Mouse (Mus musculus): ENCODE measurements around the gene Mcemp1. TPM values are rescaled to one million over a fixed set of nuclear protein-coding genes. Genes with fewer than 3 reads are reported as not detected.

The Mcemp1 gene
- polyA plus RNA-seq, 1 experiment: not detected

DNA sequence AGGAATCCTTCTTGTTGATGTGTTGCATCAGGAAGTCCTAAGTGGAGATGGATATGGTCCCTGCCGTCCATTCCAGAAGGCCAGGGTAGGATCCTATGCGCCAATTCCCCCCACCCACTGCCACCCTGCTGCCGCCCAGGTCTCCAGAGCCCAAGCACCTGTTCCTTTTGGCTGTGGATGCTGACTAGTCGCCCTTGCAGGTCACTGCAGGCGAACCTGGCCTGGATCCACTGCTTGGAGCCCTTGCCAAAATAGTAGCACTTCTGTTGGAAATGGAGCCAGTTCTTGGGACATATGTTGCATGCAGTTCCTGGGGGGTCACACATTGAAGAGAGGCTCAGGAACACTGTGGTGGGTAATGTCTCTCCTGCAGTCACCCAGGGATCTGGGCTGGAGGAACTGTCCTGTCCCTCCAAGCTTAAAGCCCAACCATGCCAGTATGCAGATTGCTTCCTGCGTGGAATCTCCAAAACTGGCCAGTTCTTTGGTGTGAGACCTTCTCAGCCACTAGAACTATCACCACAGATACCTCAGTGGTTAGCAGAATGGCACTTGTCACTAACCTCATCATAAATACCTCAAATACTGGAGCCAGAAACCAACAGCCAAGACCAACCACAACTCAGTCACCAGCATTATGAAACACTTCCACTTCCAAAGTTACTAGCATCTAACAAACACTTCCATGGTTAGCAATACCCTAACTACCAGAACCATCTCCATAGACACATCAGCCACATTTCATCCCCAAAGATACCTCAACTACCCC, 18.0 kb downstream of the Mcemp1 start:
- H3K4me3 ChIP-seq (ENCODE audit: insufficient read depth, low read length): no peak overlapping the region
- TF ChIP-seq CTCF (IDR thresholded peaks at IDR 0.05; ENCODE audit: borderline replicate concordance, insufficient read depth, low read length): no peak
- no peak for TF ChIP-seq POLR2A (IDR thresholded peaks at IDR 0.05; ENCODE audit: low read depth, low read length)
- H3K4me1 ChIP-seq (ENCODE audit: control insufficient read depth, insufficient read depth, low read length): no peaks in the 10 kb centered on the region
- no peak overlapping the region for H3K27ac ChIP-seq (ENCODE audit: insufficient read depth, low read length)

DNA sequence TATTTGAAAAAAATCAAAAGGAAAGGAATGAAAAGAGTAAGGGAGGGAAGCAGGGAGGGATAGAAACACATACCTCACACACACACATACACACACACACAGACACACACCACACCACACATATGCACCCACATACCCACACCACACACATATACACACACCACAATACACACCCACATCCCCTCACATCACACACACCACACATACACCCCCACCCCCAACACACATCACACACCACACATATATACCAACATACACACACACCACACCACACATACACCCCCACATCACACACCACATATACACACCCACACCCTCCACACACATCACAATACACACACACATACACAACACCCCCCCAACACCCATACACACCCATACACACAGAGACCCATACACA, 19.0 kb downstream of the Mcemp1 start:
- H3K4me1 ChIP-seq (ENCODE audit: control insufficient read depth, insufficient read depth, low read length): no peaks in the 10 kb centered on the region
- H3K4me3 ChIP-seq (ENCODE audit: insufficient read depth, low read length): no peak overlapping the region
- H3K27ac ChIP-seq (ENCODE audit: insufficient read depth, low read length): no peak overlapping the region
- TF ChIP-seq CTCF (IDR thresholded peaks at IDR 0.05; ENCODE audit: borderline replicate concordance, insufficient read depth, low read length): no peak
- no peak; the same call in 1 of the 2 replicates for TF ChIP-seq POLR2A (IDR thresholded peaks at IDR 0.05; ENCODE audit: low read depth, low read length)

DNA sequence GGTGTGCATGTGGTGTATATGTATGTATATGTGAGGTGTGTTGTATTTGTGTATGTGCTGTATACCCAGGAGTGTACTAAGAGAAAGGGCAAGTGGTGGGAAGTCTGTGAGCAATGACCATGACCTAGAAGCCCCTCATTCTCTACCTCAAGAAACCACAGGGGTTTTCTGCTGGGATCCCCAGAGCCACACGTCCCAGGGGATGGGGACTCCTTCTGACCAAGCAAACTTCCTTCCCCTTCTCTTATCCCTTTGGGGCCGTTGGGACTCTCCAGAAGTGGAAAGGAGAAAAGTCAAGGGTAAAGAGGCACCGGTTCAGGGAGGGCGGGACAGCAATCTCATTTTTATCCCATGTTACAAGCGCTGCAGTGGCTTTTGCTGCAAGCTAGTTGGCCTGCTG, 19.9 kb downstream of the Mcemp1 start:
- no peak overlapping the region for H3K27ac ChIP-seq (ENCODE audit: insufficient read depth, low read length)
- no peaks in the 10 kb centered on the region for H3K4me1 ChIP-seq (ENCODE audit: control insufficient read depth, insufficient read depth, low read length)
- no peak overlapping the region for H3K4me3 ChIP-seq (ENCODE audit: insufficient read depth, low read length)
- no peak for TF ChIP-seq CTCF (IDR thresholded peaks at IDR 0.05; ENCODE audit: borderline replicate concordance, insufficient read depth, low read length)
- TF ChIP-seq POLR2A (IDR thresholded peaks at IDR 0.05; ENCODE audit: low read depth, low read length): no peak

GRCm38 (mm10) chr8:3687537-3687936, 22.0 kb downstream of the Mcemp1 start:
- Histone ChIP-seq H3K4me1 (ENCODE audit: control insufficient read depth, insufficient read depth, low read length) (no peaks in the 10 kb centered on the region), H3K4me3 (ENCODE audit: insufficient read depth, low read length) (no peak overlapping the region), H3K27ac (ENCODE audit: insufficient read depth, low read length) (no peak overlapping the region)
- no peak for TF ChIP-seq CTCF (IDR thresholded peaks at IDR 0.05; ENCODE audit: borderline replicate concordance, insufficient read depth, low read length)
- no peak for TF ChIP-seq POLR2A (IDR thresholded peaks at IDR 0.05; ENCODE audit: low read depth, low read length)

DNA sequence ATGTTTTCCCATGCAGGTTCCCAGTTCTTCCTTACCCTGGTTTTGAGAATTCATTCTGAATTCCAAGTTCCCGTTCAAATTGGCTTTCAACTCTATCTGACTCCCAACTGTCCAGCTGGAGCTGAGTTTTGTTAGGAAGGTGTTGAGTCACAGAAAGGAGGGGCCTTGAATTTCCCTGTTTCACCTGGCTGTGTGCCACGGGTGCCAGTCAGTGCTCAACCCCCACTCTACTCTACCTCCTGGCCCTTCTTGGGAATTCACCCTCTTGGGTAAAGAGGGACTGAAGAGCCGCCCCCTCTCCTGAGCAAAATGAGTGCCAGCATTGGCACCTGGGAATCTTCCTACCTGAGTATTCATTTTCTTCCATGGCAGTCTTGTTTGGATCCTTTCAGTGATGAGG, 25.2 kb downstream of the Mcemp1 start:
- TF ChIP-seq POLR2A (IDR thresholded peaks at IDR 0.05; ENCODE audit: low read depth, low read length) (no peak), CTCF (IDR thresholded peaks at IDR 0.05; ENCODE audit: borderline replicate concordance, insufficient read depth, low read length) (no peak)
- Histone ChIP-seq H3K27ac (ENCODE audit: insufficient read depth, low read length) (no peak overlapping the region), H3K4me1 (ENCODE audit: control insufficient read depth, insufficient read depth, low read length) (no peaks in the 10 kb centered on the region), H3K4me3 (ENCODE audit: insufficient read depth, low read length) (no peak overlapping the region)

GRCm38 (mm10) chr8:3694121-3694520, 28.6 kb downstream of the Mcemp1 start, which contains the start of gene Fcer2a:
Gene Fcer2a (minus strand): TSS chr8:3694175.
- Histone ChIP-seq H3K4me3 (ENCODE audit: insufficient read depth, low read length) (no peak within 1 kb of the TSS), H3K27ac (ENCODE audit: insufficient read depth, low read length) (no peak within 1 kb of the TSS)
- TF ChIP-seq POLR2A (IDR thresholded peaks at IDR 0.05; ENCODE audit: low read depth, low read length) (no peak), CTCF (IDR thresholded peaks at IDR 0.05; ENCODE audit: borderline replicate concordance, insufficient read depth, low read length) (no peak)

DNA sequence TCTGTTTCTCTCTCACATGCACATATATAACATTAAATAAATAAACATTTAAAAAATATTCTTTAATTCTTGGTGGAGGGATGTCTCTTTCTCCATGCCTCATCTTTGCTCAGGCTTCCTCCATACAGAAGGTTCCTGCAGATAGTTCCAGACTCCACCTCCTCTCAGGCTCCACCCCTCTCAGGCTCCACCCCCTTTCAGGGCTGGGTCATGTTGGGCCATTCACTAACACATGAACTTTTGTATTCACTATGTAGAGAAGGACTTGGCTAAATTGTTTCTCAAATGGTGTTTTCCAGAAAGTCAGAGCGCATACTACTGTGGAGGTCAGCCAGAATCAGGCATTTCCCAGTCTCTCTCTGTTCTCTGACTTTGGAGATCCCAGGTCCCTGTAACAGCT, 35.9 kb downstream of the Mcemp1 start:
- Histone ChIP-seq H3K27ac (ENCODE audit: insufficient read depth, low read length) (no peak overlapping the region), H3K4me3 (ENCODE audit: insufficient read depth, low read length) (no peak overlapping the region), H3K4me1 (ENCODE audit: control insufficient read depth, insufficient read depth, low read length) (no peaks in the 10 kb centered on the region)
- TF ChIP-seq POLR2A (IDR thresholded peaks at IDR 0.05; ENCODE audit: low read depth, low read length): no peak
- no peak for TF ChIP-seq CTCF (IDR thresholded peaks at IDR 0.05; ENCODE audit: borderline replicate concordance, insufficient read depth, low read length)

More at GRCm38 (mm10) chr8:3694121-3694520, 28.6 kb downstream of the Mcemp1 start, which contains the start of gene Fcer2a:
- H3K4me1 ChIP-seq (ENCODE audit: control insufficient read depth, insufficient read depth, low read length): no peaks in the 10 kb centered on the region

GRCm38 (mm10) chr8:3705711-3706110, 40.2 kb downstream of the Mcemp1 start:
- Histone ChIP-seq H3K4me3 (ENCODE audit: insufficient read depth, low read length) (no peak overlapping the region), H3K4me1 (ENCODE audit: control insufficient read depth, insufficient read depth, low read length) (no peaks in the 10 kb centered on the region), H3K27ac (ENCODE audit: insufficient read depth, low read length) (no peak overlapping the region)
- TF ChIP-seq POLR2A (IDR thresholded peaks at IDR 0.05; ENCODE audit: low read depth, low read length) (no peak), CTCF (IDR thresholded peaks at IDR 0.05; ENCODE audit: borderline replicate concordance, insufficient read depth, low read length) (no peak)

GRCm38 (mm10) chr8:3707611-3708010, 42.1 kb downstream of the Mcemp1 start:
- TF ChIP-seq POLR2A (IDR thresholded peaks at IDR 0.05; ENCODE audit: low read depth, low read length) (no peak), CTCF (IDR thresholded peaks at IDR 0.05; ENCODE audit: borderline replicate concordance, insufficient read depth, low read length) (no peak)
- Histone ChIP-seq H3K4me1 (ENCODE audit: control insufficient read depth, insufficient read depth, low read length) (no peaks in the 10 kb centered on the region), H3K27ac (ENCODE audit: insufficient read depth, low read length) (no peak overlapping the region)

GRCm38 (mm10) chr8:3710312-3710711, 44.8 kb downstream of the Mcemp1 start:
- H3K4me3 ChIP-seq (ENCODE audit: insufficient read depth, low read length): no peak overlapping the region
- no peak overlapping the region for H3K27ac ChIP-seq (ENCODE audit: insufficient read depth, low read length)
- TF ChIP-seq CTCF (IDR thresholded peaks at IDR 0.05; ENCODE audit: borderline replicate concordance, insufficient read depth, low read length): no peak
- TF ChIP-seq POLR2A (IDR thresholded peaks at IDR 0.05; ENCODE audit: low read depth, low read length): no peak
- no peaks in the 10 kb centered on the region for H3K4me1 ChIP-seq (ENCODE audit: control insufficient read depth, insufficient read depth, low read length)

More at GRCm38 (mm10) chr8:3707611-3708010, 42.1 kb downstream of the Mcemp1 start:
- no peak overlapping the region for H3K4me3 ChIP-seq (ENCODE audit: insufficient read depth, low read length)

All from embryonic fibroblast, embryonic 13.5 days (primary cell).